Mouse (Mus musculus) ovary, postnatal 14 days (tissue): ENCODE results near the gene Map1a.
A peak's percentile ranks its signal among the peaks of the same experiment; 100 is the strongest.

Experiments used
- DNase-seq: peaks from one replicate; pipeline ENCODE4 v3.0.0; 2022; ENCODE audit warnings: low spot score

Gene Map1a

DNA sequence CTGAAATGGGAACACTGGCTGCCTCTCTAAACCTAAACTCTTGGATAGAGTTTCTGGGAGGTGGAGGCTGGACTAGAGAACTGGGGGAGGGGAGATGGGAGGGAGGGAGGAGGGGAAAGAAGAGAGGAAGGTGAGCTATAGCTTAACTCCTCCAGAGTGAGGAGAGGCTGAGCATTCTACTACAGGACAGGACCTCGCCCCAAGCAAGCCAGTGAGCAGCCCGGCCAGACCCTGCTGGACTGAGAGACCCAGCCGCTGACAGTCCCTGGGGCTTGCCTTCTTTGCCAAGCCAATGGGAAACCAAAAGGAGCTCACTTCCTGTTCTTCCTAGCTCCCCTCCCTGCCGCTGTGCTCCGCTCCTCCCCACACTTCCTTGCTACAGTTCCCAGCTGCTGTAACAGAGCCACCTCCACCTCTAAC, 19.6 kb downstream of the Map1a start:
- no peak for DNase-seq

- DNase-seq: no peak
Measured at GRCm38 (mm10) chr2:121316278-121316677, 26.9 kb downstream of the Map1a start.

- DNase-seq: no peak
Measured at GRCm38 (mm10) chr2:121323041-121323440, 33.6 kb downstream of the Map1a start.

- DNase-seq: no peak
Measured at GRCm38 (mm10) chr2:121323693-121324470, 34.5 kb downstream of the Map1a start.

DNA sequence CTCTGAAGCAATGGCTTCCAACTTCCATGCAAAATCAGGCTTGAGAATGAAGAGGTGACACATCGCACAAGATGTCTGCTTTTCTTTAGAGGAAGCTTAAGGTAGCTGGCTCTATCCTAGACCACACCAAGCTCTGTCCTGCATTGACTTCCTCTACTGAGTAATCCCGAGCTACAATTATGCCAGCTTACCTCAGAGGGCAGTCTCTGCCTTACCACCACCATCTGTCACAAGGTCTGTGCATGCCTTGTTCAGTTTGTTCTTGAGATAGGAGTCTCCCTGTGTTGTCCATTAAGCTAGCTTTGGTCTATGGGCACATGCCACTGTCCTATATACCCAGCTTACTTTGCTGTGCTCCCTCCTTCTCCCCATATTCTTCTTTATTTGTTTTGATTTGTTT, 40.1 kb downstream of the Map1a start:
- DNase-seq: no peak

GRCm38 (mm10) chr2:121339057-121339456, 49.7 kb downstream of the Map1a start:
- no peak for DNase-seq

DNA sequence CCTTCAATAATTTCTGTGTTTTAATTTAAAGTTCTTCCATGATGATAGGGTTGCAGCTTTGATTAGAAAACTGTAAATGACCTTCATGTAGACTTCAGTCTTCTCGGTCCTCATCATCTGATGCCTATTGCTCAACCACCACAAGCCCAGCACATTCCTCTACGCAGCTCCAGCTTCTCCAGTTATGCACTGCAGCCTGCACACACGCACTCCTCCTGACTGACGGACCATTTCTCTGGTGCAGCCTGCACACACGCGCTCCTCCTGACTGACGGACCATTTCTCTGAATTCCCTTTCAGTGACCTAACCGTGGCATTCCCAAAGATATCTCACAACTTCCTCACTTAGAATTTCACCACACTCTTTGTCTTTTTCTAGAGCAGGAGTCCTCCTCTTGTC, 63.8 kb downstream of the Map1a start:
- no peak for DNase-seq

- no peak for DNase-seq
Measured at GRCm38 (mm10) chr2:121354378-121354777, 65.0 kb downstream of the Map1a start.

DNA sequence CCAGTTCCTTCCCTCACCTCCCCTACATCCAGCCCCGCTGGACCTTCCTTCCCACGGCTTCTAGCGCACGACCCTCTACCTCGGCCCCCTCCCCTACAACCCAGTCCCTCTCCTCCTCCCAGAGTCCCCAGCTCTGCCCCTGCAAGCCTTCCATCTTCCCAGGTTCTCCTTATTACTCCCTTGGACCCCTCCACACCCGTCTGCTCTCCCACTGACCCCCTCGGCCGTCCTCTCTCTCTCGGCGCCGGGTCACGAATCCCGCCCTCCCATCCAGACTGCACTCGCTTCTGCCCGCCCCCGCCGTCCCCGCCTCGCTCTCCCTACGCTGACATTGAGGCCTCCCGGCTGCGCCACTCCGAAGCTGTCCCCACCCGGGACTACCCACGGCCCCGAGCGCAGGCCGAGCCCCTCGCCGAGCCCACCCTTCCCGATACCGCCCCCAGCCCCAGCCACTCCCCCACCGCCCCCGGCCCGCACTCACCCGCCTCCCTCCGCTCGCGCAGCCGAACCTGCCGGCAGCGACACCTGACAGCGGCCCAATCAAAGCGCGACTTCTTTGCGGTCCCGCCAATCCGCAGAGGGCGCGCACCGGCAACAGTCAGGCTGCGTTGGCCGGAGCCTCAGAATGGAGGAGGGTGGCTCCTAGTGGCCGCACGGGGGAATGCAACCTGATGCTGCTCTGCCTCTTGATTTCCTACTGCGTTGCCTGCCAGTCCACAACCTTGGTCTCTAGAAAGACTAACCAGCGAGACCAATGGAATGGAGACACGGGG, 65.6 kb downstream of the Map1a start, which contains the start of gene Ppip5k1:
Ppip5k1 (minus strand) TSS at position 577 of the 773 bp plus-strand sequence.
- DNase-seq: peak; percentile 95

DNA sequence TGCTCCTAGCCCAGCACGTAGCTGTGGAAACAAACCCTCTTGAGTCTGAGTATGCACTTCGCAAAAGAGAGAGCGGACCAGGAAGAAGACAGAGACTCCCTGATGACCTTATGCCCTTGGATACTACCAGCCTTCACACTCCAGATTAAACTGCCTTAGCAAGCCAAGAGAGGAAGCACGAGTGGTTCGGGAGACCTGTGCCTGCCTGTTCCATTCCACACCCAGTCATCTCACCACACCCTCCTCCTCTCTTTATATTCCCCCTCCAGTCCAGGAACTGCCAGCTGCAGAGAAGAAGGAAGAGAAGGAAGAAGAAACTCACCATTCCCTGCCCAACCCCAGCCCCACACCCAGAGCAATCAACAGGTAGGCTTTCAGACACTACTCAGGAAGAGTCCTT, 68.1 kb downstream of the Map1a start, which contains the start of gene Ckmt1:
Ckmt1 (plus strand) TSS at position 221 of the 400 bp plus-strand sequence.
- no peak for DNase-seq

DNA sequence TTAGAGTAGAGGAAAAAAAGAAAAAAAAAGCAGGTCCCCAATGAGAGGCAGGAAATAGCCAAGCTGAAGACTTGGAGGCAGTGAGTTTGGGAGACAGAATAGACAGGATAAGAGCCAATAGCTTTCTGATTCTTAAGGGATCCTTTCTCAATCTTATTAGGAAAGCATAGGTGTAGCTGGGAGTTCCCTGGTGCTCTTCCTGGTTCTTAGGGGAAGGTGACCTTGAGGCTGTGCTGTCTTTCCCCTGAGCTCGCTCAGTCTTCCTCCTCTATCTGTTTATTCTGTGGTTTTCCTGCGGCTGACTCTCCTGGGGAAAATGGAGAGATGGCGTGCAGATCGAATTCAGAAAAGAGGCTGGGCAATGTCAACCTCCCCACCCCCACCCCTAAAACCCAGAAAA, 68.6 kb downstream of the Map1a start:
- DNase-seq: no peak

GRCm38 (mm10) chr2:121358381-121358780, 69.0 kb downstream of the Map1a start:
- peak; percentile 12 for DNase-seq

- no peak for DNase-seq
Measured at GRCm38 (mm10) chr2:121359461-121359860, 70.1 kb downstream of the Map1a start.
